Mouse (Mus musculus) inflammation-experienced regulatory T-cells, adult 6 months (primary cell): ENCODE measurements around the gene Ptpn21. TPM values are rescaled to one million over a fixed set of nuclear protein-coding genes. Genes with fewer than 3 reads are reported as not detected.

Experiments
- ATAC-seq: one replicate; pipeline ENCODE4 v1.8.0; 2017
- polyA plus RNA-seq, 3 experiments: library from polyadenylated mRNA; unstranded; fragments of 100-300 nt; shearing (Covaris generic); gene quantifications; one replicate each; pipeline ENCODE4 v1.2.1; 2017

Ptpn21 gene
- 1 to 10 TPM; 4.0 to 6.4 (median 4.8) TPM for polyA plus RNA-seq

- ATAC-seq, result no peak
These were observed at the start of gene Ptpn21 for GRCm38 (mm10) chr12:98736951-98737800. Gene Ptpn21 (minus strand): TSS chr12:98737405.

DNA sequence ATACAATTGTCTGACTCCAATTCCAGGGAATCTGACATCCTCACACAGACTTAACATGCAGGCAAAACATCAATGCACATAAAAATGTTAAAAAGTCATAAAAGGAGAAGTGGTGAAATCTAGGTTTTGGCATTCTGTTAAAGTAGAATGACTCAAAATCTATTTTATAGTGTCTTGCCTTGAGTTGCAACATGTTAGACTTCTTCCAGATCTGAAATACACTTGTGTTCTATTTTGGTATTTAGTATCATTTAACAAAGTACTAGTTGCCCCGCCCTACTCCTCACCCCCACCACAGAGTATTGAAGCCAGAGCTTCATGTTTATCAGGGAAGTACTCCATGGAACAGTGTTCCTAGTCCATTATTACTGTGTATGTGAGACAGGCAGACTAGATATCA is 47.0 kb upstream of the Ptpn21 start:
- no peak for ATAC-seq

DNA sequence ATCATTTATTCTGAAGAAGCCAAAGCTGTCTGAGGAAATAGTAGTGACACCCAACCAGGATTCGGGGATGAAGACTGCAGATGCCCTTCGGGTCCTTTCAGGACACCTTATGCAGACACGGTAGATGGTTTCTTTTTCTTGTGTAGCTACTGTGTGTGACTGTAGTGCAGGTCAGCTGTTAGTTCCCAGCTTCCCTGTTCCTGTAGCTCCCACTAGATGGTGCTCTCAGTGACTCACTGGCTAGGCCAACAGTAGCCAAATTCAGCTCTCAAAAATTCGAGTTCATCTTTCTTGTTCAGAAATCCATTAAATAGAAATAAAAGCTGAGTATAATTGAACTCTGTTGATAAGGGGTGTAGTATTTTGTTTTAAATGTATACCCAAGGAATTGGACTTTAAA is 41.9 kb upstream of the Ptpn21 start:
- no peak for ATAC-seq

DNA sequence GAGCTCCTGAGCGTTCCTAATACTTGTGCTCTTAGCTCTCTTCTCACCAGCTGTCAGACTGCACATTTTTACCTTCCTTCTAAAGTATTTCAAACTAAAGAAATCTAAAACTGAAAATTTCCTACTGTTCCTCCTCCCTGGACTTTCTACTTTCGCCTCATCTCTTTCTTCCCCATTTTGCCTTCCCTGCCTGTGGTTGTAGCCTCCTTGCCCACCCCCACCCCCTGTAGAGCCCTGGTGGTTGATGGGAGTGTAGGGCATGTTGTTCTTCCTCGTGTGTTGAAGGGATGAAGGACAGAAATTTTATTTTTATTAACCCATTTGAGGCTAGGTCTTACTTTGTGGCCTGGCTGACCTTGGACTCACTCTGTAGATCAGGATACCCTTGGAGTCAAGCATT is 40.3 kb upstream of the Ptpn21 start:
- no peak for ATAC-seq

DNA sequence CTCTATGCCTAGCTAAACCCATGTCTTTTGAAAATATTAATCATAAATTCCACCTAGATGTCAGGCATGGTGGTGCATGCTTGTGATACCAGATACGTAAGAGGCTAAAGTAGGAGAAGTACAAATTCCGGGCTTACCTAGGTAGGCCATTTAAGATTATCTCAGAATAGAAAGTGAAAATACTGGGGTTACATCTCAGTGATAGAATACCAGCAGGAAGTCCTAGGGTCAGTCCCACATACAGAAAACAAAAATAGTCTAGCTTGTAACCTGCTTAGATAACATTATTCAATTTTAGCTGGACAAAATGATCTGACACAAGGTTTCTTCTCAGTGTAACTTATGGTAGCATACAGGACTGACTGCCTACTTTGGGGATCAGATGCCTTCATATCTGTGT is 29.0 kb upstream of the Ptpn21 start:
- peak; percentile 78 for ATAC-seq

- ATAC-seq, result no peak
These were observed 22.5 kb upstream of the Ptpn21 start for GRCm38 (mm10) chr12:98759700-98760099.

DNA sequence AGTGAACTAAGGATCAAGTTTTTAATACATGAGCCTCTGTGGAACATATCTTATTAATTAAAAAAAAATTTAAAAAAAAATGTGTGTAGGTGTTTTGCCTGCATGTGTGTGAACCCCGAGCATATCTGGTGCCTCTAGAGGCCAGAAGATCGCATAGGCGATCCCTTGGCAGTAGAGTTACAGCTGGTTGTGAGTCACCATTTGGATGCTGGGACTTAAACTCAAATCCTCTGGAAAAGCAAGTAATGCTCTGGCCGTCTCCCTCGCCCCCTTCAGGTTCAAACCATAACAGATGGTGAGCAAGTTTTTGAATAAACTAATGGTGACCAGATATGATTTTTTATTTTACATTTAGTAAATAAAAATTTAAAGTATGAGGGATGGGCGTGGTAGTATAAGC is 20.4 kb upstream of the Ptpn21 start:
- no peak for ATAC-seq

DNA sequence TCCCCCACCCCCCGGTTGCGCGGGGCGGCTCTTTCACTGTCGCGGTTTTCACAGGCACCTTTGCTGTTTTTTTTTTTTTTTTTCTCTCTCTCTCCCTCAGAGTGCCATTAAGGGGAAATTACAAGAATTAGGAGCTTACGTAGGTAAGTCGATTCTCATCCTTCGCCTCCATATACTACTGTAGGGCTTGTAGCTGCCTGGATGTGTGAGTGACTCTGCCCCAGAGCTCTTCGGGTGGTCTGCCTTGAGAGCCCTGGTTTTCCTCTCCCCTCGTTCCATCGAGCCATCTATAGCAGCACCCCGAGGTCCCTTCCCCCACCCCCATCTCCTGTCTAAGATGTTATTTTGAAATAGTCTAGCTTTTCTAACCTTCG is 10.2 kb upstream of the Ptpn21 start:
- ATAC-seq, result peak; percentile 33

DNA sequence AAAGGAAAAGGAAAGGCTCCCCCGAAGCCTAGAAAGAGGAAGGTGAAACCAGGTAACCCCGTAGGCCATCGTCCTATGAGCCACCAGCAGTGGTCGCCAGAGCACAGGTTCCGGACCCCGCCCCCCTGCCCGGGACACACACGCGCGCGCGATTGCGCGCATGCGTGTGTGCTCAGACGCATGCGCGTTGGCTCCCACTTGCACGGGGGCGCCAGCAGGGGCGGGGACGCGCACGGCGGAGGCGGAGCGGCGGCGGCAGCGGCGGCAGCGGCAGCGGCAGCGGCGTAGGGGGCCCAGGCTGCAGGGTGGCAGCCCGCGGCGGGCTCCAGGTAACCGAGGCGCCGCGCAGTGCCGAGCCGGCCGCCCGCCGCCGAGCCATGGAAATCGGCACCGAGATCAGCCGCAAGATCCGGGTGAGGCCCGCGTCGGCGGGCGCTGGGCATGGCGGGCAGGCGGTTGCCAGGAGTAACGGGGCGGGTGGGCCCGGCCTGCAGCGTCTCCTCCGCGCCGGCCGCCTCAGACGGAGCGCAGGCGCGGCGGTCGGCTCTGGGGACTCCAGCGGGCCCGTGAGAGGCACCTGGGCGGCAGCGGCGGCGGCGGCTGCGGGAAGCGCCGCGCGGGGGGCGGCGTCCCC is 9.7 kb upstream of the Ptpn21 start, which contains the start of gene Zc3h14:
TSS of gene Zc3h14 (plus strand) at position 219 of the 634 bp plus-strand sequence.
- peak; percentile 80 for ATAC-seq

DNA sequence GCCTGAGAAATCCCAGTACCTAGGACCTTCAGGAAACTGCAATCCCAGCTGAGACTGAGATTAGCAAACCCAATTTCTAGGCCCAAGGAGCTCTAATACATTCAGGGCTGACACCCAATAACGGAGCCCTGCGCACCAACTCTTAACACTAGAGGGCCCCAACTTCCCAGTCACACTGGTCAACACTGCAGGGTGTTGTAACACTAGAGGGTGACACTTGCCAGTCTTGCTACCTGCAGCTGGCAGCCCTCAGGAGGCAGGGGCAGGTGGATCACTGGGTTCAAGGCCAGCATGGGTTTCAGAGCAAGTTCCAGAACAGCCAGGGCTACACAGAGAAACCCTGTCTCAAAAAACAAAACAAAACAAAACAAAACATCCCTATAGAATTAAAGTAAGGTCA is 8.9 kb upstream of the Ptpn21 start:
- peak; percentile 49 for ATAC-seq

DNA sequence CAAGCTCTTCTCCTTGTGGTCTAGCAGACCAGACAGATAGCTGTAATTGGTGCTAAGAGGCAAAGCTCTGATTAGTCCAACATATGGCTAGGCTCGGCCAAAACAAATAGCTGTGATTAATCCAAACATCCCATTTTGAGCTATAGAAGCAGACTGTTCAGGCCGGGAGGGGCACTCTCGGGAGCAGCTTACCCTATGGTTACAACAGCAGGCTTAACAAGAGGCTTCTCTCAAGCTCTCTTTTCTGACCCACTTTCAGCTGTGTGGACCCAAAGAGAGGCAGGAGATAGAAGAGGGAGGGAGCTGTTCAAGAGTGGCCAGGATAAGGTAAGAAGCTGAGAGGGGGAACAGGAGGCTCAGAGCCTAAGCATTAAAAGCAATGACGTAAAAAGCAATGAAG is 8.4 kb upstream of the Ptpn21 start:
- no peak for ATAC-seq

DNA sequence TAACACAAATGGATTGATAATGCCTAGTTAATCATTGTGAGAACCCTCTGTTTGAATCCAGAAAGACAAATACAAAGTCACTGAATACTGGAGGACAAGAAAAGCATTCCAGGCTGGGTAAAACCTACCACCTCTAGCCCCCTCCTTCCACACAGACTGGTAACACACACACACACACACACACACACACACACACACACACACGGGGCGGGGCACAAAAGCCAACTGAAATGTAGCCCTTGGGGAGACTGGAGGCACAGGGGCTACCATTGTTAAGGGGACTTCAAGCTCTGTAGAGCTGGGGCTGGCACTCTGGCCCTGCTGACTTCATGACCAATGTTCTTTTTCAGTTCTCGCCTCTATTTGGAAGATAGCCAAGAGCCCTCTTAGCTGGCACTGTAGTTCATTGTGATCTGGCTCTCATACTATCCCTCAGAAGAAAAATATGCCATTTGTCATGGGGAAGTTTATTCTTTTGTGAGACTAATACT is 3.9 kb upstream of the Ptpn21 start:
- ATAC-seq, result no peak

DNA sequence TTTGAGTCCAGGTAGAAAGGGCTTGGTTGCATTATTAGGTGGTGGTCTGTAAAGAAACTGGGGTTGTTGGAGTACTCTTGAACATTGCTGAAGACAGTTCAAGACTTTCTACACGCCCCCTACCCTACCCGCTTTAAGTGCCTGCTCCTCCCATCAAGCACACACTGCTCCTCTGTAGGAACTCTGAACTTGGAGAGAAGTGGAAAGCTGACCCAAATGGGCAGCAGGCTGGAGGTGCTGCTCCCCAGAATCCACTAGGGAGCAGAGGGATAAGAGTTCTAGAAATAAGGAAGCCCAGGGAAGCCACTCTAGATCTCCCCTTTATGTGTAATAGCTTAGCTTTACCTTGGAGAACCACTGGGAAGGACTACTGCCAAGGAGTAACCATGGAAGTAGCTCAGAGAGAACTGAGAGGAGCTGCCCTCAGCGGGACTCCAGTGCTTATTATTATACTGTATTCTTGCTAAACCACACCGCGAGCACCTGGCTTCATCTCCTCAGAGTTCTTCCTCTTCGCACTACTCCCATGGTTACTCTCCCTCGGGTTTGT is 671 bp upstream of the Ptpn21 start:
- no peak for ATAC-seq

GRCm38 (mm10) chr12:98734880-98735801 is 2.1 kb downstream of the Ptpn21 start:
- ATAC-seq, result no peak

- ATAC-seq, result peak; percentile 68
These were observed 2.8 kb downstream of the Ptpn21 start for GRCm38 (mm10) chr12:98734246-98734879.

- peak; percentile 12 for ATAC-seq
These were observed 3.4 kb downstream of the Ptpn21 start for GRCm38 (mm10) chr12:98733776-98734175.

DNA sequence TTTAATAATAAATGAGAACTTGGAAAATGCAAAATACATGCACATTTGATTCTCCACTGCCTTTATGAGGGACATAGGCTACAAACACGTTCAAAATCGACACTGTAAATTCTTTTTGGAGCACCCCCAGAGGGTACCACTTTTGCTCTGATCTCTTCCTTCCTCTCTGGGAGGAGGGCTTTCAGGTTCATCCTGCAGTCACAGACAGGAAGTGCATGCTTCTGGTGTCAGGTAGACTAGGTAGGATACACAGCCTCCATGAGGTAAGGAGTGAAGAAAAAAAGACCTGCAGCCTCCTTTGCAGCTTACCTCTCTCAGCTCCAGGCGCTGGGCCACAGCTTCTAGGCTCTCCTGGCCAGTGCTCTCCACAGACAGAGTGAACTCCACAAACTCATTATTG is 4.0 kb downstream of the Ptpn21 start:
- peak; percentile 51 for ATAC-seq

GRCm38 (mm10) chr12:98730682-98731081 is 6.5 kb downstream of the Ptpn21 start:
- ATAC-seq, result no peak

GRCm38 (mm10) chr12:98727186-98727585 is 10.0 kb downstream of the Ptpn21 start:
- ATAC-seq, result no peak

DNA sequence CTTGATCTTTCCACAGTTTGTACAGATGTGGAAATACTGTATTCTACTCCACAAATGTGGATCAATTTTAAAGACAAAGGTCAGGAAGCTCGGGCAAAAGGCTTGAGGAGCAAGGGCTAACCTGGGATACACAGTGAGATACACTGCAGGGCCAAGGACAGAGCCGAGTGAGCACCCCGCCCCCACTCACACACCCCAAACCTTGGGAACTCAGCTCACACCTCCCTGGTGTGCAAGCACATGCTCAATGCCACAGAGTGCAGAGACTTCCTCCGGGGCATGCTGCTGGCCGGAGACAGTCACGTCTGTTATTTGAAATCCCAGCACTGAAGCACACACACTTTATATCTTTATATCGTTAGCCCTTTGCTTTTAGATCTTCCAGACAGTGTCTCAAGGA is 11.1 kb downstream of the Ptpn21 start:
- no peak for ATAC-seq

DNA sequence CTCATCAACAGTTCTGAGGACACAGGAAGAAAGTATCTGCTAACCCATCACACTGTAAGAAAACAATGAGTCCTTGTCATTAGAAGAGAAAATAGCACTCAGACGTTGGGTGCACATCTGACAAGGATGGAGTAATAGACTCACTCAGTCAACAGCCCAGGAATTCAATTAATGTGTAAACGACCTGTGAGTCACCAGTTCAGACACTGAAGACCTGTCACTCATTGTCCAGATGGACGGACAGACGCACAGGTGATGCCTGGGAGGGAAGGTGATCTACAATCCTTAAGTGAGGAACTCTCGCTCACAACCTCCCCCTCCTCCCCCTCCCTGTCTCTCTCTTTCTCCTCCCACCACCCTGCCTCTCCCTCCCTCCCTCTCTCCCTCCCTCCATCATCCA is 12.2 kb downstream of the Ptpn21 start:
- no peak for ATAC-seq

DNA sequence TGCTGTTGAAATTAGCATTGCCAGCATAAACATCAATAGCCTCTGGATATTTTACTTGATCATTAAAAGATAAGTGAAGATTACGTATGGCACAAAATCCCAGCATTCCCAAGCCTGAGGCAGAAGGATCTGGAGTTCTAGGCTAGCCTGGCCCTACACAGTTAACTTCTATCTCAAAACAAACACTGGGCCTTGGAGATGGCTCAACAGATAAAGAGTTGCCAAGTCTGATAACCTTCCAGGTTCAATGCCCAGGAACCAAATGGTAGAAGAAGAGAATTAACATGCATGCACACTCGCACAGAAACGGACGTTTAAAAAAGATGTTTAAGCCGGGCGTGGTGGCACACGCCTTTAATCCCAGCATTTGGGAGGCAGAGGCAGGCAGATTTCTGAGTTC is 13.0 kb downstream of the Ptpn21 start:
- no peak for ATAC-seq
